Mouse (Mus musculus) heart, postnatal 0 days (tissue): Measurements from ENCODE around the gene Orm2. TPM values are rescaled to one million over a fixed set of nuclear protein-coding genes. Genes with fewer than 3 reads are reported as not detected.
A peak's percentile ranks its signal among the peaks of the same experiment; 100 is the strongest.

ENCODE experiments used
- ATAC-seq: fragments of 200-750 bp; cut with Nextera tagmentation; 2 replicates; pipeline ENCODE4 v1.8.0; 2017; ENCODE audit warnings: low read depth, moderate number of reproducible peaks, moderate library complexity; ENCODE audit not compliant: insufficient read depth
- DNase-seq: peaks from one replicate; pipeline ENCODE4 v3.0.0-alpha.2; 2016; ENCODE audit warnings: low spot score
- H3K27ac ChIP-seq: fragments of 300-500 bp; sonication (generic); 2 replicates; pipeline ENCODE4 v1.5.1; 2014; ENCODE audit warnings: low read depth, mild to moderate bottlenecking
- H3K27me3 ChIP-seq: fragments of 300-500 bp; sonication (generic); 2 replicates; pipeline ENCODE4 v1.6.1; 2014; ENCODE audit warnings: low read length, mixed read lengths; ENCODE audit not compliant: control insufficient read depth, insufficient read depth
- H3K36me3 ChIP-seq: fragments of 300-500 bp; sonication (generic); replicated peaks from 2 replicates; pipeline ENCODE4 v1.6.1; 2014; ENCODE audit warnings: low read length, mixed read lengths; ENCODE audit not compliant: control insufficient read depth, insufficient read depth
- H3K4me1 ChIP-seq: fragments of 300-500 bp; sonication (generic); 2 replicates; pipeline ENCODE4 v1.6.1; 2014; ENCODE audit warnings: antibody characterized with exemption; ENCODE audit not compliant: control insufficient read depth, insufficient read depth
- H3K4me2 ChIP-seq: fragments of 300-500 bp; sonication (generic); 2 replicates; pipeline ENCODE4 v1.6.1; 2014; ENCODE audit warnings: low read depth, mild to moderate bottlenecking, low read length, moderate library complexity
- H3K4me3 ChIP-seq: fragments of 300-500 bp; sonication (generic); 2 replicates; pipeline ENCODE4 v1.5.1; 2014; ENCODE audit warnings: low read depth, low read length
- H3K9ac ChIP-seq: fragments of 300-500 bp; sonication (generic); replicated peaks from 2 replicates; pipeline ENCODE4 v1.6.1; 2014; ENCODE audit warnings: low read depth, low read length, mixed read lengths
- H3K9me3 ChIP-seq: fragments of 300-500 bp; sonication (generic); replicated peaks from 2 replicates; pipeline ENCODE4 v1.6.1; 2016; ENCODE audit warnings: low read length; ENCODE audit not compliant: control insufficient read depth
- CTCF ChIP-seq: IDR thresholded peaks from 2 replicates; pipeline ENCODE4 v1.5.1; 2016; ENCODE audit warnings: antibody characterized with exemption, control low read depth, low read depth
- EP300 ChIP-seq: IDR thresholded peaks from 2 replicates; pipeline ENCODE4 v1.6.1; 2016; ENCODE audit warnings: antibody characterized with exemption, low read depth
- WGBS: fragments of 180-500 bp; shearing (Covaris S2); extraction: QIAGEN DNeasy Blood & Tissue Kit; methylation state at CpG from one replicate; pipeline ENCODE4 v1.1.7; 2014; 5-methylcytosine and 5-hydroxymethylcytosine counted together
- polyA plus RNA-seq: library from polyadenylated mRNA; unstranded; fragments of >200 nt; fragmentation: Nextera tagmentation; extraction: Ambion mirVana; gene quantifications from 2 replicates; pipeline ENCODE4 v1.2.1, GENCODE M21; 2015
- total RNA-seq: library from RNA; depleted of rRNA; stranded (reverse); fragments of >200 nt; gene quantifications from 2 replicates; pipeline ENCODE4 v1.2.3, GENCODE M21; 2014; ENCODE audit warnings: low replicate concordance

Gene Orm2
- total and polyA plus RNA-seq, 2 experiments from 2014 or later, result not detected

GRCm38 (mm10) chr4:63370897-63371296 is 8.6 kb downstream of the Orm2 start:
- Histone ChIP-seq H3K9ac (no peak overlapping the region), H3K27ac (no peak overlapping the region), H3K4me1 (no peaks in the 10 kb centered on the region), H3K4me3 (no peak overlapping the region), H3K4me2 (no peak overlapping the region), H3K27me3 (no peaks in the 10 kb centered on the region), H3K9me3 (no peaks in the 10 kb centered on the region), H3K36me3 (peaks cover 9% of the 10 kb centered on the region; the same call in 1 of the 2 replicates)
- ATAC-seq (no peak), DNase-seq (no peak)
- WGBS, result 57% methylated on average over 7 of the region's 7 CpGs
- no peak for TF ChIP-seq CTCF
- no peak for TF ChIP-seq EP300

DNA sequence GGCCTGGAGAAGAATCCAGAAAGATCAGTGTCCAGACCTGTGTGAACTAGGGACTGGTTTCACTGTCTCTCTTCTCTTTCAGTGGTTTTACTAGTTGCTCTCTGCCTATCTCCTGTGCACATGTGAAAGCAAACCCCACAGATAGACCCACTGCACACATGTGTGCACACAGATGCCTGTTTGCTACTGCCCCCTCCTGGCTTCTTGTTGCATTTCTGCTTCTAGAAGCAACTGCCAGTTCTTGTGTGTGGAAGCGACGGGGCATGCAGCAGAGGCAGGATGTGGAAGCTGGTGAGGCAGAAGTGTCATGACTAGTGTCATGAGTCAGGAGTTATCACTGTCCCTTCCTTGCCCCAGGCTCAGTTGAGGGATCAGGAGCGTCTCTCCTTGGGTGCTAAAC is 9.6 kb downstream of the Orm2 start:
- Histone ChIP-seq H3K4me3 (no peak overlapping the region), H3K4me1 (no peaks in the 10 kb centered on the region), H3K4me2 (no peak overlapping the region), H3K9ac (no peak overlapping the region), H3K27ac (no peak overlapping the region), H3K36me3 (peaks cover 16% of the 10 kb centered on the region), H3K27me3 (no peaks in the 10 kb centered on the region), H3K9me3 (no peaks in the 10 kb centered on the region)
- no peak for ATAC-seq
- 42% methylated on average over 3 of the region's 3 CpGs for WGBS
- no peak for DNase-seq
- TF ChIP-seq CTCF (peak; percentile 48), EP300 (no peak)

DNA sequence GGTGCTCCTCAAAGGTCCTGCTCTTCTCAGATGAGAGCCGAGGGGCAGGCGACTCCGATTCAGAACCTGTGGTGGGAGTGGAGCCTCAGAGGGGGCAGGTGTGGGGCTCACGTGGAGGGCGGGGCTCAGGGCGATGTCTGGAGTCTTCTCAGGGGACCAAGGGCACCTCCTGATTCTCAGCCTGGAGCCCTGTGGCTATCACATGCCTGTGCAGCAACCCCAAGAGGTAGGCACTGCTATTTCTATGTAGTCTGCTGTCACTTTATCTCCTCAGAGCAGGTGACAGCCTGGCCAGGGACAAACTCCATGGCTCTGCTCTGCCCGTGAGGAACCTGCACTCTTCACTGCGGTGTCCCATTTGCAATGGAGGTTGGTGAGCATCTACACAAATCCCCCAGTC is 11.2 kb downstream of the Orm2 start:
- H3K27me3 ChIP-seq, result no peaks in the 10 kb centered on the region
- DNase-seq, result no peak
- TF ChIP-seq EP300, result no peak
- H3K9me3 ChIP-seq, result no peaks in the 10 kb centered on the region
- H3K27ac ChIP-seq, result no peak overlapping the region
- no peak for ATAC-seq
- H3K36me3 ChIP-seq, result peaks cover 16% of the 10 kb centered on the region
- no peaks in the 10 kb centered on the region for H3K4me1 ChIP-seq
- 86% methylated on average over 8 of the region's 8 CpGs for WGBS
- H3K9ac ChIP-seq, result no peak overlapping the region
- no peak overlapping the region for H3K4me3 ChIP-seq
- no peak overlapping the region for H3K4me2 ChIP-seq

DNA sequence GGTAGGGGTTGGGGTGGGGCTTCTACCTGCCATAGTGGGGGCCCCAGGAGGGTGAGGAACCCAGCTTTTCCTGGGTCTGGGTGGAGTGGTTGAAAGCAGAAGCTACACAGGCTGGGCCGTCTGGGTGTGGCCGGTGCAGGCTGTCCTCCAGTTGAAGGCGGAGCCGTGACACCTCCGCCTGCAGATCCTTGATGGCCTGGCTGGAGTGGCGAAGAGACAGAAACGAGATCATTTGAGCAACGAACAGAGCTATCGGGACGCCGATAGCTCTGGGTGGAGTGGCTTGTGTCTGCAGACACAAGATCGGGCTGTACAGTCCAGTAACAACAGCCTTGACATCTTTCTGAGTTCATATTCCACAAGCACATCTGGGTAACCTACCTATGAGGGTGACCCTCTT is 12.1 kb downstream of the Orm2 start:
- Histone ChIP-seq H3K9me3 (no peaks in the 10 kb centered on the region), H3K27me3 (no peaks in the 10 kb centered on the region), H3K27ac (no peak overlapping the region), H3K36me3 (peaks cover 20% of the 10 kb centered on the region), H3K9ac (no peak overlapping the region), H3K4me2 (no peak overlapping the region), H3K4me3 (no peak overlapping the region), H3K4me1 (no peaks in the 10 kb centered on the region)
- 73% methylated on average over 12 of the region's 12 CpGs for WGBS
- DNase-seq, result no peak
- TF ChIP-seq CTCF (no peak), EP300 (no peak)
- ATAC-seq, result no peak

GRCm38 (mm10) chr4:63375367-63375766 is 13.1 kb downstream of the Orm2 start:
- 67% methylated on average over 1 of the region's 1 CpGs for WGBS
- H3K36me3 ChIP-seq, result peaks cover 20% of the 10 kb centered on the region
- ATAC-seq, result no peak
- no peak for DNase-seq
- no peak overlapping the region for H3K27ac ChIP-seq
- no peak overlapping the region for H3K9ac ChIP-seq
- H3K4me1 ChIP-seq, result no peaks in the 10 kb centered on the region
- H3K9me3 ChIP-seq, result no peaks in the 10 kb centered on the region
- H3K4me3 ChIP-seq, result no peak overlapping the region
- H3K27me3 ChIP-seq, result no peaks in the 10 kb centered on the region
- TF ChIP-seq EP300 (no peak), CTCF (no peak)
- no peak overlapping the region for H3K4me2 ChIP-seq

- no peaks in the 10 kb centered on the region for H3K4me1 ChIP-seq
- no peak overlapping the region for H3K9ac ChIP-seq
- no peak overlapping the region for H3K4me3 ChIP-seq
- TF ChIP-seq EP300, result no peak
- peak; percentile 31 for TF ChIP-seq CTCF
- DNase-seq, result no peak
- no peaks in the 10 kb centered on the region for H3K27me3 ChIP-seq
- WGBS, result 65% methylated on average over 7 of the region's 7 CpGs
- ATAC-seq, result no peak
- H3K36me3 ChIP-seq, result peaks cover 29% of the 10 kb centered on the region; the same call in 1 of the 2 replicates
- no peak overlapping the region for H3K4me2 ChIP-seq
- H3K9me3 ChIP-seq, result no peaks in the 10 kb centered on the region
- no peak overlapping the region for H3K27ac ChIP-seq
Measured at GRCm38 (mm10) chr4:63377483-63377882, 15.2 kb downstream of the Orm2 start.
